Mouse (Mus musculus) erythroblast, embryonic 14.5 days (primary cell): Measurements from ENCODE around the gene Tssc4.

Source experiments
- GATA1 ChIP-seq: IDR thresholded peaks from 2 replicates; pipeline ENCODE4 v1.6.1; 2012; ENCODE audit warnings: low read length, inconsistent platforms, mixed read lengths
- TAL1 ChIP-seq: IDR thresholded peaks from 3 replicates; pipeline ENCODE4 v1.6.1; 2012; ENCODE audit warnings: low read length, inconsistent platforms, mixed read lengths

- TF ChIP-seq TAL1 = no peak
- no peak for TF ChIP-seq GATA1
Observed at GRCm38 (mm10) chr7:143046358-143046757, 22.7 kb upstream of the Tssc4 start.
